Mouse (Mus musculus) limb, embryonic 11.5 days (tissue): ENCODE data around the gene C130032M10Rik. TPM values are rescaled to one million over a fixed set of nuclear protein-coding genes. Genes with fewer than 3 reads are reported as not detected.

Experiments
- ATAC-seq: fragments of 200-750 bp; cut with Nextera tagmentation; 2 replicates; pipeline ENCODE4 v1.8.0; 2017; ENCODE audit warnings: low read depth; ENCODE audit not compliant: insufficient number of reproducible peaks, low FRiP score, low TSS enrichment
- DNase-seq: peaks from one replicate; pipeline ENCODE4 v3.0.0-alpha.2; 2015; ENCODE audit warnings: low spot score
- H3K27ac ChIP-seq: fragments of 300-500 bp; sonication (generic); replicated peaks from 2 replicates; pipeline ENCODE4 v1.5.1; 2014; ENCODE audit warnings: low read depth, mild to moderate bottlenecking, low read length
- H3K27me3 ChIP-seq: fragments of 300-500 bp; sonication (generic); 2 replicates; pipeline ENCODE4 v1.6.1; 2014; ENCODE audit warnings: mild to moderate bottlenecking, low read length, mixed read lengths; ENCODE audit not compliant: control insufficient read depth, insufficient read depth
- H3K36me3 ChIP-seq: fragments of 300-500 bp; sonication (generic); 2 replicates; pipeline ENCODE4 v1.6.1; 2014; ENCODE audit warnings: mild to moderate bottlenecking, low read length, moderate library complexity, mixed read lengths; ENCODE audit not compliant: control insufficient read depth, insufficient read depth
- H3K4me1 ChIP-seq: fragments of 300-500 bp; sonication (generic); 2 replicates; pipeline ENCODE4 v1.6.1; 2014; ENCODE audit warnings: low read length, mixed read lengths; ENCODE audit not compliant: control insufficient read depth, insufficient read depth
- H3K4me2 ChIP-seq: fragments of 300-500 bp; sonication (generic); 2 replicates; pipeline ENCODE4 v1.6.1; 2014; ENCODE audit warnings: low read depth, mild to moderate bottlenecking, moderate library complexity; ENCODE audit not compliant: severe bottlenecking
- H3K4me3 ChIP-seq: fragments of 300-500 bp; sonication (generic); 2 replicates; pipeline ENCODE4 v1.5.1; 2014; ENCODE audit warnings: low read depth, low read length
- H3K9ac ChIP-seq: fragments of 300-500 bp; sonication (generic); 2 replicates; pipeline ENCODE4 v1.6.1; 2014; ENCODE audit warnings: mild to moderate bottlenecking, low read length
- H3K9me3 ChIP-seq: fragments of 300-500 bp; sonication (generic); 2 replicates; pipeline ENCODE4 v1.6.1; 2016; ENCODE audit warnings: low read length; ENCODE audit not compliant: control insufficient read depth
- WGBS: fragments of 180-500 bp; shearing (Covaris S2); extraction: QIAGEN DNeasy Blood & Tissue Kit; methylation state at CpG from one replicate; pipeline ENCODE4 v1.1.7; 2014; 5-methylcytosine and 5-hydroxymethylcytosine counted together
- polyA plus RNA-seq: library from polyadenylated mRNA; unstranded; fragments of >200 nt; fragmentation: Nextera tagmentation; extraction: Ambion mirVana; gene quantifications from 2 replicates; pipeline ENCODE4 v1.2.1, GENCODE M21; 2014

Gene C130032M10Rik
- polyA plus RNA-seq, 1 experiment from 2014 or later, result 0.67 TPM

- H3K4me1 ChIP-seq, result no peaks in the 10 kb centered on the region
- no peak overlapping the region for H3K9ac ChIP-seq
- no peak for DNase-seq
- no peaks in the 10 kb centered on the region for H3K36me3 ChIP-seq
- no peak overlapping the region for H3K27ac ChIP-seq
- no peak for ATAC-seq
- no peaks in the 10 kb centered on the region for H3K27me3 ChIP-seq
- no peak overlapping the region for H3K4me3 ChIP-seq
- WGBS, result 83% methylated on average over 23 of the region's 23 CpGs
- no peak overlapping the region for H3K4me2 ChIP-seq
- no peaks in the 10 kb centered on the region; the same call in 1 of the 2 replicates for H3K9me3 ChIP-seq
These were observed 27.8 kb upstream of the C130032M10Rik start for GRCm38 (mm10) chr9:114487481-114488258.

- no peak overlapping the region for H3K9ac ChIP-seq
- DNase-seq (no peak), ATAC-seq (no peak)
- no peaks in the 10 kb centered on the region for H3K27me3 ChIP-seq
- H3K4me2 ChIP-seq, result no peak overlapping the region
- peaks cover 3% of the 10 kb centered on the region; the same call in 1 of the 2 replicates for H3K4me1 ChIP-seq
- H3K4me3 ChIP-seq, result no peak overlapping the region
- H3K27ac ChIP-seq, result no peak overlapping the region
- no peaks in the 10 kb centered on the region for H3K9me3 ChIP-seq
- WGBS, result 84% methylated on average over 7 of the region's 7 CpGs
- H3K36me3 ChIP-seq, result no peaks in the 10 kb centered on the region
These were observed 19.0 kb upstream of the C130032M10Rik start for GRCm38 (mm10) chr9:114496469-114496868.

- peak; percentile 97 for DNase-seq
- 7% methylated on average over 11 of the region's 11 CpGs for WGBS
- no peaks in the 10 kb centered on the region for H3K9me3 ChIP-seq
- no peaks in the 10 kb centered on the region for H3K36me3 ChIP-seq
- no peak overlapping the region for H3K27ac ChIP-seq
- 0 out of 2 replicates have a peak, but pooled peaks have one; percentile 63 for ATAC-seq
- no peak overlapping the region for H3K9ac ChIP-seq
- no peak overlapping the region for H3K4me3 ChIP-seq
- H3K27me3 ChIP-seq, result no peaks in the 10 kb centered on the region
- peaks cover 3% of the 10 kb centered on the region; the same call in 1 of the 2 replicates for H3K4me1 ChIP-seq
- H3K4me2 ChIP-seq, result no peak overlapping the region
These were observed 17.3 kb upstream of the C130032M10Rik start for GRCm38 (mm10) chr9:114498218-114498617.

GRCm38 (mm10) chr9:114499783-114500515 is 15.5 kb upstream of the C130032M10Rik start:
- Histone ChIP-seq H3K9me3 (no peaks in the 10 kb centered on the region), H3K4me3 (no peak overlapping the region), H3K36me3 (no peaks in the 10 kb centered on the region), H3K27me3 (no peaks in the 10 kb centered on the region), H3K27ac (no peak overlapping the region), H3K9ac (no peak overlapping the region), H3K4me1 (peaks cover 3% of the 10 kb centered on the region; the same call in 1 of the 2 replicates), H3K4me2 (no peak overlapping the region)
- DNase-seq, result peak; percentile 82
- 0 out of 2 replicates have a peak, but pooled peaks have one; percentile 23 for ATAC-seq
- 21% methylated on average over 15 of the region's 15 CpGs for WGBS

- peaks cover 3% of the 10 kb centered on the region; the same call in 1 of the 2 replicates for H3K4me1 ChIP-seq
- WGBS, result 97% methylated on average over 7 of the region's 7 CpGs
These were observed 14.4 kb upstream of the C130032M10Rik start for GRCm38 (mm10) chr9:114501111-114501510.

GRCm38 (mm10) chr9:114501913-114502312 is 13.6 kb upstream of the C130032M10Rik start:
- Histone ChIP-seq H3K27me3 (no peaks in the 10 kb centered on the region), H3K9ac (no peak overlapping the region), H3K4me3 (no peak overlapping the region), H3K27ac (no peak overlapping the region), H3K9me3 (no peaks in the 10 kb centered on the region), H3K4me2 (no peak overlapping the region), H3K36me3 (no peaks in the 10 kb centered on the region; the same call in 1 of the 2 replicates), H3K4me1 (peaks cover 3% of the 10 kb centered on the region; the same call in 1 of the 2 replicates)
- DNase-seq (no peak), ATAC-seq (no peak)
- 95% methylated on average over 11 of the region's 11 CpGs for WGBS

More at GRCm38 (mm10) chr9:114501111-114501510, 14.4 kb upstream of the C130032M10Rik start:
- Histone ChIP-seq H3K9ac (no peak overlapping the region), H3K4me3 (no peak overlapping the region), H3K27me3 (no peaks in the 10 kb centered on the region), H3K4me2 (no peak overlapping the region), H3K36me3 (no peaks in the 10 kb centered on the region), H3K9me3 (no peaks in the 10 kb centered on the region), H3K27ac (no peak overlapping the region)
- DNase-seq (no peak), ATAC-seq (no peak)

GRCm38 (mm10) chr9:114502711-114503427 is 12.6 kb upstream of the C130032M10Rik start:
- 71% methylated on average over 15 of the region's 15 CpGs for whole genome bisulfite sequencing
- DNase-seq, result no peak
- ATAC-seq, result no peak

GRCm38 (mm10) chr9:114504816-114505215 is 10.7 kb upstream of the C130032M10Rik start, which contains the start of gene Ccr4:
Ccr4 (minus strand) TSS chr9:114504916.
- no peak for ATAC-seq
- H3K27ac ChIP-seq, result no peak within 1 kb of the TSS
- H3K36me3 ChIP-seq, result no peaks in the 10 kb centered on the region; the same call in 1 of the 2 replicates
- no peak for DNase-seq
- WGBS, result 90% methylated on average over 9 of the region's 9 CpGs
- no peak within 1 kb of the TSS for H3K4me3 ChIP-seq
- no peaks in the 10 kb centered on the region for H3K9me3 ChIP-seq
- H3K4me2 ChIP-seq, result no peak within 1 kb of the TSS
- H3K4me1 ChIP-seq, result no peaks in the 10 kb centered on the region
- H3K27me3 ChIP-seq, result no peaks in the 10 kb centered on the region
- H3K9ac ChIP-seq, result no peak within 1 kb of the TSS

More at GRCm38 (mm10) chr9:114502711-114503427, 12.6 kb upstream of the C130032M10Rik start:
- H3K4me2 ChIP-seq, result no peak overlapping the region
- H3K9ac ChIP-seq, result no peak overlapping the region
- no peaks in the 10 kb centered on the region for H3K9me3 ChIP-seq
- no peak overlapping the region for H3K4me3 ChIP-seq
- no peaks in the 10 kb centered on the region for H3K27me3 ChIP-seq
- no peaks in the 10 kb centered on the region; the same call in 1 of the 2 replicates for H3K36me3 ChIP-seq
- no peak overlapping the region for H3K27ac ChIP-seq
- H3K4me1 ChIP-seq, result peaks cover 3% of the 10 kb centered on the region; the same call in 1 of the 2 replicates
